Mouse (Mus musculus): ENCODE data around the gene Gdap1l1. TPM values are rescaled to one million over a fixed set of nuclear protein-coding genes. Genes with fewer than 3 reads are reported as not detected.
"Not testable (repeated sequence)": the region's sequence is repeated elsewhere in the genome, so short reads cannot be mapped to it uniquely, and the experiment has no call there.

Gdap1l1 gene
- total RNA-seq (2014; fragmentation: Nextera tagmentation) (not detected in 2 replicates), total RNA-seq (2017) (not detected in 2 replicates)

DNA sequence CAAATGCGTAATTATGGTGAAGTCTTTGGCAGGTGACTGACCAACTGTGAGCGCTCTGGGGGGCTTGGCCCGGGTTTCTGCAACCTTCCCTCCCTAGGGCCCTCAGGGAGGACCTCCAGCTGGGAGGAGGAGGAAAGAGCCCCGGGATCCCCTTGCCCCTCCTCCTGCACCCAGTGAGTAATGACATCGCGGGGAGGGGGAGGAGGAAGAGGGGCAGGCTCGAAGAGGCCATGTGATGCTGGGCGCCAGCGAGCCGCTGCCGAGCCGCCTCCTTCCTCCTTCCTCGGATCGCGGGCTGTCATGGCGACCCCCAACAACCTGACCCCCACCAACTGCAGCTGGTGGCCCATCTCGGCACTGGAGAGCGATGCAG is at the start of gene Gdap1l1:
Gene Gdap1l1 (plus strand): TSS at position 231 of the 373 bp plus-strand sequence.
- ATAC-seq (replicated peaks; ENCODE audit: low FRiP score, low TSS enrichment, poor library complexity, severe bottlenecking) = no peak

DNA sequence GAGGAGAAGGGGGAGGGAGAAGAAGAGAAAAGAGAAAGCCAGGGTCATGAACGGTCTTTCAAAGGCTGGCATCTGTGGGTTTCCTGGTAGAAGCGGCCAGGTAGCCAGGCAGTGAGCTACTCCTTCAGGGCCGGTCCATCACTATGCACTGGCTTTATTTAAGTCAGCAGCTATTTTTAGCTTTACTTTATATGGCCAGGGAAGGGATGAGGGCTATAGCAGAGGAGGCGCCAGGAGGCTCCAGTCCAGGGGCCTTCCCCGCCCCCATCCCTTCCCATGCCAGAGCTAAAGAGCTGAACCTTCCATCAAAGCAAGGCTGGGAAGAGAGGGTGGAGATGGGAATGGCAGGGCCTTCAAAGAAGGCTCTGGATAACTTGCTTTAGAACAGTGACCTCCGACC is 45.8 kb upstream of the Gdap1l1 start:
- no peak for ATAC-seq (replicated peaks; ENCODE audit: low FRiP score, low TSS enrichment, poor library complexity, severe bottlenecking)

DNA sequence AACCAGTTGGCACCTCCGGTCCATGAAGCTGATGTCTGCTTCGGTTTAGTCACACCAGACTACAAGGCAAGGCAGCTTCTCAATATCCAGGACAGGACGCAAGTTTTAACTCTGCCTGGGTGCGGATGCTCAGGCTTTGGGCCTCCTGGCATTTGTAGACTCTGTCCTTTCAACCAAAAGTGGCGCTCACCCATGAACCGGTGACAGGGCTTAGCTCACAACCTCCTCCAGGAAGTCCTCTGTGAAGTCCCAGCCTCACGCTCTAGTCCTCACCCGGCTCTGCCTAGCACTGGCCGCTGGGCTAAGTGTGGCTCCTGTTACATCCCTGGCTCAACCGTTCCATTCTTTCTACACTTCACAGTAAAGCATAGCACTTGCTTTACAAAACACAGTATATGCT is 45.0 kb upstream of the Gdap1l1 start:
- ATAC-seq (replicated peaks; ENCODE audit: low FRiP score, low TSS enrichment, poor library complexity, severe bottlenecking) = no peak

DNA sequence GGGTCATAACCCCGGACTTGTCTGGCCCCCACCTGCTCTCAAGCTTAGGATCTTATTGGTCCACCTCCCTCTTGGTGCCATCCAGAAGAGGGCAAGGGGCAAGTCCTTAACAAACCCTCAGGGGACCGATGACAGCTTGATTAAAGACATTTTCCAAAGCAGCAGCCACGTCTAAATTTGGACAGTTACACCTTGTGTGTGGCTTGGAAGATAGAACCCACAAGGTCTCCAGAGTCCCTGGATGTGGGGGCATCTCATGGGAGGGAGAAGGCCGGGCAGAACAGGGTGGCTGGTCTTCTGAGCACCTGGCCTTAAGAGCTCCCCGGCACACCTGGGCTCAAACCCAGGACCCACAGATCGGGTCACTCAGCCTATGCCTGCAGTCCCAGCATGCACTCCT is 44.3 kb upstream of the Gdap1l1 start:
- ATAC-seq (replicated peaks; ENCODE audit: low FRiP score, low TSS enrichment, poor library complexity, severe bottlenecking) = no peak

DNA sequence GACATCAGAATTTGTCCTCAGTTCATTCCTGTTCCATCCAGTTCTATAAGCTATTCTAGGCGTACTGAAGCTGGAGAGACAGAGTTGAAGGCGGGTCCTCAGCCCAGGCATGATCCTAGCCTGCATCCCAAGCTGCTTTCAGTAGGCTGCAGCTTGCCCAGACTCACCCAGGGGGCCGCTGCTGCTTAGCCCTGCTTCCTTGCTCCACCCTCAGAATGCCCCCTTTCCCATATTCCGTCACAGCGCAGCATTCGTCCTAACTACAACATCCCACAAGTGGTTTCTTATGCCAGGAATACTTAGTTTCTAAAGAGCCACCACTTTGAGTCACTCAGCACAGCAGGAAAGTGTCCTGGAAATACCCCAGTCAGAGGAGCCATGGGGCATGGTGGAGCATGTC is 43.3 kb upstream of the Gdap1l1 start:
- ATAC-seq (replicated peaks; ENCODE audit: low FRiP score, low TSS enrichment, poor library complexity, severe bottlenecking) = no peak

DNA sequence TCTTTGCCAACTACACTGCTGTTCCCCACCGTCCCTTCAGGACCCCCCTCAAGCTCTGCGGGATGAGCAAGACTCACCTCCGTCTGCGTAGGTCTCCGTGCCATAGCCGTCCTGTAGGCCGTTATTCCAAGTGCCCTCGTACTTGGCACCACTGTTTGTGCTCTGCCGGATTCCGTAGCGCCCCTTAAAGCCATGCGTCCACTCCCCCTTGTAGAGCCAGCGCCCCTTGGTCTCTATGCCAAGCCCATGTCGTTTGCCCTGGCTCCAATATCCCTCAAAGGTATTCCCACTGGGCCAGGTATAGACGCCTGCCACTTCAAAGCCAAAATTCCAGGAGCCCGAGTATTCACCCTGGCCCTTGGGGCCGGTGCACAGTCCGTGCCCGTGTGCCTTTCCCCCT is 41.2 kb upstream of the Gdap1l1 start:
- ATAC-seq (replicated peaks; ENCODE audit: low FRiP score, low TSS enrichment, poor library complexity, severe bottlenecking) = no peak

DNA sequence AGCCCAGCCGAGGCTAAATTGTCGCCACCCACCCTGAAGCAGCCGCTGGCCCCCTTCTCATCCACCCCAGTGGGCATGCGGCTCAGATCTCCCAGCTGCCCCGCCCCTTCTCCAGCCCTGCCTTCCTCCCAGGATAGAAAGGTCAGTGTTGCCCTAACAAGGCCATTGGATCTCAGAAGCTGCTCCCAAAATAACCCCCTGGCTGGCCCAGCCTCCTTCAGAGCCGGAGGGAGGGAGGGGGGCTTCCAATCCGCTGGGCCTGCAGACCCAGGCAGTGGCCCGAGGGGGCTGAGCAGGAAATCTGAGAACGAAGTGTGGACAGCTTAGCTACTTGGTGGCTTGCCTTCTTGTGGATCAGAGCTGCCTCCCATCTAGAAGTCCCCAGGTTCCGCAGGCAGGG is 40.4 kb upstream of the Gdap1l1 start, which contains the start of gene Jph2:
Gene Jph2 (minus strand): TSS at position 89 of the 400 bp plus-strand sequence.
- no peak for ATAC-seq (replicated peaks; ENCODE audit: low FRiP score, low TSS enrichment, poor library complexity, severe bottlenecking)

DNA sequence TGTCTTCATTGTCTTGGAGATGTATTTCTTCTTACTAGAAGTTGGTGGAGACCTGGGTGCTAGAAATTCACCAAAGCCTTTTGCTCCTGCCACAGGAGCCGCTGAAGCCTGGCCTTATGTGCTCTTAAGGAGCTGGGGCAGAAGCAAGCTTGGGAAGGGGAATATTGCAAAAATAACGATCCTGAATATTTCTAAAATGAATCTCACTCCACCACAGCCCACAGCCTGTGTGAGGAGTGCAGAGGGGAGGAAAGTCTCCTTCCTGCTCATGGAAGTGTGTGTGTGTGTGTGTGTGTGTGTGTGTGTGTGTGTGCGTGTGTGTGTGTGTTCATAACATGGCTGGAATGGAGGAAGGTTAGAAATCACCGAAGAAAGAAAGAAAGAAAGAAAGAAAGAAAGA is 39.5 kb upstream of the Gdap1l1 start:
- no peak for ATAC-seq (replicated peaks; ENCODE audit: low FRiP score, low TSS enrichment, poor library complexity, severe bottlenecking)

DNA sequence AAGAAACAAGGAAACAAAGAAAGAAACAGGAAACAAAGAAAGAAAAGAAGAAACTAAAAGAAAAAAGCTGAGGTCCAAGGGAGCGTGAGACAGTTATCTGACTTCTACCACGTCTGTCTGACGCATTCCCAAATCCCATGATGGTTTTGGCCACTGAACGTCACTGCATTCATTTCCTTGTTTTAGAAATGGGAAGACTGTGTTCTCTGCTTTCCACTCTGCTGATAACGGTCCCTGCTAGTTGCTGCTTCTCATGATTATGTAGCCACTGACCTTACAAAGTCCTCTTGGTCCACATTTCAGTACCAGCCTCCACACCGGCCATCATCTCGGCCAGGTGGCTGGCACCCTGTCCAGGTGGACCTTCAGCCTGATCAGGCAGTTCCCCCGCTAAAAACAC is 39.1 kb upstream of the Gdap1l1 start:
- no peak for ATAC-seq (replicated peaks; ENCODE audit: low FRiP score, low TSS enrichment, poor library complexity, severe bottlenecking)

DNA sequence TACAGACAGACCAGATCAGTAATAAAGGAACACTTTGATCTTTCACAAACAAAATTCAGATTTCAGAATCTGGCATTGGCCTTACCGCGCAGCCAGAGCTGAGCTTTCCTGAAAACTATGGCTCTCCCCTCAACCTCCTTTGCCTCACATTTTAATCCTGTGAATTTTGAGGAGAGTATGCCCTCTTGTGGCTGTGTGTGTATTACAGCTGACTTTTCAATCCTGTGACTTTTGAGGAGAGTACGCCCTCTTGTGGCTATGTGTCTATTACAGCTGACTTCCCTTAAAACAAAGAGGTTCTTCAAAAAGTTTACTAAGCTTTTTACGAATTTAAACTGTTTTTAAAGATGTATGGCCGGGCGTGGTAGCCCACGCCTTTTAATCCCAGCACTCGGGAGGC is 37.1 kb upstream of the Gdap1l1 start:
- ATAC-seq (replicated peaks; ENCODE audit: low FRiP score, low TSS enrichment, poor library complexity, severe bottlenecking) = peak; percentile 74

DNA sequence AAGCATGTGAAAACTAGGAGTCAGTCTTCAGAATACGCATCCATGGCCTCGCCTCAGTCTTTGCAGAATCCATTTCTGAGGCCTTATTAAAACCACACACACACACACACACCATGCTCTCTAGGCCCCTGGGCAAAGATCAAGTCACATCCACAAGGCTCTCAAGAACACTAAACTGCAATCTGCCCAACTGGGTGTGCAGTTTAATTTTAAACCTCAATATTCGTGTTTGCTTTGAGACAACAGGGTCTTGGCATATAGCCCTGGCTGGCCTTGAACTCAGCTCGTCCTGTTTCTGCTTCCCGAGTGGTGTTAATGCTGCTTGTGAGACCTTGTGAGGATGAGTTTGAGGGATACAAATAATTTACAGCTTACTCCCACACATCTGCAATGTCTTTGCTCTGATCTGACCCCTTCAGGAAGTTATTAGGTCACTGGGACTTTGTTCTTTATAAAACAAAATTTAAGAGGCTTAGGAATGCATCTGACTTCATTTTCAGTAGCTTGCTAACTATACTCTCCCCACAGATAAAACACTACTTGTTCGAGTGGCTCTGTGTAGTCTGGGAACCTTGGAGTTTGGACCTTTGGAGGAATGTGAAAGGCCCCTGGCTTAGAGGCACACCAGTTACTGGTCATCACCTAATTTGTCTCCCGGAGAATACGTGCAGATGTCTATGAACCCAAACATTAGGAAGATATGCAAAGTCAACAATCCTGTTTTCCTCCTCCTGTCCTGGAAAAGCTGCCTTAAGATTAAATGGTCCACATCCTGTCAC is 34.0 kb upstream of the Gdap1l1 start:
- no peak for ATAC-seq (replicated peaks; ENCODE audit: low FRiP score, low TSS enrichment, poor library complexity, severe bottlenecking)

DNA sequence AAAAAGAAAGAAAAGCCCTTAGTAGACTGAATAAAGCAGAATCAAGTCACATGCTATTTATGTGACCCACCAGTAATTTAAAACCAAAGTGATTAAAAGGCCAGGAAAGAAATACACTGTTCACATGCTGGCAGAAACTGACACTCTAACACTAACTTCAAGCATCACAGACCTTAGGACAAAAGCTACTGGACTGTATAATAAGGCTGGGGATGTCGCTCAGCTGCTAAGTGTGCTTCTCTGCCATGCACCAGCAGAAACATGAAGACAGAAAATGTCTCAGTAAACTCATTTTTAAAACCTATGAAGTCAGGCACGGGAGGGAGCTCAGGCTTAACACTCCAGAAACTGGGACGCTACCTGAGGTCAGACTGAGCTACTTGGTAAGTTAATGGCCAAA is 28.1 kb upstream of the Gdap1l1 start:
- no peak for ATAC-seq (replicated peaks; ENCODE audit: low FRiP score, low TSS enrichment, poor library complexity, severe bottlenecking)

DNA sequence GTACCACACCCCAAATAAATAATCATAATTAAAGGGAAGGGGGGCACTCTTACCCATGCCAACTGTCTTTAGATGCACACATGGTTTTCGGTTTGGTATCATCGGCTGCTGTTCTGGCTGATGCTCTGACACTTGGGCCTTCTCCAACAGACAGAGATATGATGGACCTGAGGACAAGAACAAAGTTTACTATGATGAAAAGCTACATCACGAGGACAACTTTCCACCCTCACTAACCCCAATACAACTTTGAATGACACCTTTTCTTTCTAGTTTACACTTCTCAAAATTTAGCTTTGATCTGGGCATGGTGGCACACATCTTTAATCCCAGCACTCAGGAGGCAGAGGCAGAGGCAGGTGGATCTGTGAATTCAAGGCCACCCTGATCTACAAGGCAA is 26.9 kb upstream of the Gdap1l1 start:
- not testable (repeated sequence) for ATAC-seq (replicated peaks; ENCODE audit: low FRiP score, low TSS enrichment, poor library complexity, severe bottlenecking)

DNA sequence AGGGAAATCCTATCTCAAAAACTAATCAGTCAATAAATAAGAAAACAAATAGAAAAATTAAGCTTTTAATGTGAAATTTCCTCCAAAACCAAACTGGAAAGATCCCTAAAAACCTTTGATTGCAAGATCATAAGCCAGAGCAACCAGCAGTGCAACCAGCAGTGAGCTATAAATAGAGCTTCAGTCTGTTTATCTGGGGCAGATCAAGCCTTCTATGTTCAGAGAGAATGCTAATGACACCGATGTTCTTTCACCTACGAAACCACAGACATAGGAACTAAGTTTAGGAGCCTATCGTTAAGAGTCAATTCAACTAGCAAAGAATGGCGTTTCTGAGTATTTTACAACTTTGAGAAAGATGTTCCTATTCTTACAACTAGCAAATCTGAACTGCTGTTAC is 26.4 kb upstream of the Gdap1l1 start:
- no peak for ATAC-seq (replicated peaks; ENCODE audit: low FRiP score, low TSS enrichment, poor library complexity, severe bottlenecking)

DNA sequence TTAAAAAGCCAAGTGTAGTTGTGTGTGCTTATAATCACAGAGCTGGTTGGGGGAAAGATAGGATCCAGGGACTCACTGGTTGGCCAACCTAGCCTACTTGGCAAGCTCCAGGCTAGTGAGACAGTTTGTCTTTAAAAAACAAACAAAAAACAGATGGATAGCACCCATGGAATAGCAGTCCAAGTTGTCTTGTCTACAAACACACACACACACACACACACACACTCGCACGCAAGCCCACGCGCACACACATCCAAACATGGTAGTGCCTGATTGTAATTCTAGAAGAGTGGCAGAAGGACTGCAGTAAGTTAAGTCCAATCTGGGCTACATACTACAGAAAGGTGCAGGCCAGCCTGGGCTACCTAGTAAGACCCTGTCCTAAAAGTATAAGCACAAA is 25.9 kb upstream of the Gdap1l1 start:
- no peak for ATAC-seq (replicated peaks; ENCODE audit: low FRiP score, low TSS enrichment, poor library complexity, severe bottlenecking)

DNA sequence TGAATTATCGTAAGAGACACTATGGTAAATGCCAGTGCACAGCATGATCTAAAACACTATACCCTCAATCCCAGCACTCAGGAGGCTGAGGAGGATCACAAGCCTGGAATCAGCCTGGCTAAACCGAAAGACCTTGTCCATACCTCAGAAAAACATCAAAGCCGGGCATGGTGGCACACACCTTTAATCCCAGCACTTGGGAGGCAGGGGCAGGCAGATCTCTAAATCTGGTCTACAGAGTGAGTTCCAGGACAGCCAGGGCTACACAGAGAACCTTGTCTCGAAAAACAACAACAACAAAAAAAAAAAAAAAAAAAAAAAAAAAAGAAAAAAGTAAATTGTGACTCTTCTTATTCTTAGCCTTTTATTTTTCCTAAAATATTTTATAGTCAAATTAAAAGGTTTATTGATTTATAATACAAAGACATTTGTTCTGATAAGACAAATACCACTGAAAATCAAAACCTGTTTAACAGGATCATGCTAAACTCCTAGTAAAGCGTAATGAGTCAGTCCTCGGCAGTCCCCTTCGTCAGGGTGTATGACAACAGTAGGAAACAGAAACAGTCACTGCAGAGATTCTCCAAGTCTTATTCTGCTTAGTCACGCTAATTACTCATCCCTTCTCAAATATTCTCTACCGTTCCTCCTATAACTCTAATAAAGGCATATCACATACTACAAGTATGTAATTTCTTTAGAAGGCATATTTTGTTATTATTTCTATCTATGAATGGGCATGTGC is 25.3 kb upstream of the Gdap1l1 start:
- ATAC-seq (replicated peaks; ENCODE audit: low FRiP score, low TSS enrichment, poor library complexity, severe bottlenecking) = no peak

DNA sequence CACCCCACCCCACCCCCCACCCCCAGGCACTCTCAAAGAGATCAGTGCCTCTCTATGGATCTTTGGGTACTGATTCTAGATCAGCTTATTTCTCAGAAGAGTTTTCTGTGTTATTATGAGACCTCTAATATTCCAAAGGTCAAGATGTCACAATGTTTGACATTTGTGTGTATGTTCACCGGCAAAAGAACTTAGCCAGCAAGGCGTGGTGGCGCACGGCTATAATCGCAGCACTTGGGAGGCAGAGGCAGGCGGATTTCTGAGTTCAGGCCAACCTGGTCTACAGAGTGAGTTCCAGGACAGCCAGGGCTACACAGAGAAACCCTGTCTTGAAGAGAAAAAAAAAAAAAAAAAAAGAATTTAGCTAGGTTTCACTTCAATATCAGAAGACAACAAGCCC is 21.2 kb upstream of the Gdap1l1 start:
- no peak for ATAC-seq (replicated peaks; ENCODE audit: low FRiP score, low TSS enrichment, poor library complexity, severe bottlenecking)

DNA sequence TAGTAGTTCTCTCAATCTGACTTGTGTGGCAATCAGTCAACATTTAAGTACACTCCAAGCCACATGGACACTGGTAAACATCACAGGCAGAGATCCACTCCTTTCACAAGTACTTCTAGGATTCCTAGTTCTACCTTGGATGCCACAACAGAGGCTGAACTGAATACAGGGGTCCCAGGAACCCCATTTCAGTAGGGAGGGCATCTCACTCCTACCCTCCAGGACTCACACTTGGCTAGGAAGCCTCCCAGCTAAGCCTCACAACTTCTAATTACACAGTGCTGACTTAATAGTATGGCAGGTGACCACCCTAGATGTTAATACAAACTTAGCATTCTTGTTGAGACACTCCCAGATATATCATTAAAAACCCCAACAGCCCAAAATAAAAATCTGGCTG is 20.4 kb upstream of the Gdap1l1 start:
- no peak for ATAC-seq (replicated peaks; ENCODE audit: low FRiP score, low TSS enrichment, poor library complexity, severe bottlenecking)

DNA sequence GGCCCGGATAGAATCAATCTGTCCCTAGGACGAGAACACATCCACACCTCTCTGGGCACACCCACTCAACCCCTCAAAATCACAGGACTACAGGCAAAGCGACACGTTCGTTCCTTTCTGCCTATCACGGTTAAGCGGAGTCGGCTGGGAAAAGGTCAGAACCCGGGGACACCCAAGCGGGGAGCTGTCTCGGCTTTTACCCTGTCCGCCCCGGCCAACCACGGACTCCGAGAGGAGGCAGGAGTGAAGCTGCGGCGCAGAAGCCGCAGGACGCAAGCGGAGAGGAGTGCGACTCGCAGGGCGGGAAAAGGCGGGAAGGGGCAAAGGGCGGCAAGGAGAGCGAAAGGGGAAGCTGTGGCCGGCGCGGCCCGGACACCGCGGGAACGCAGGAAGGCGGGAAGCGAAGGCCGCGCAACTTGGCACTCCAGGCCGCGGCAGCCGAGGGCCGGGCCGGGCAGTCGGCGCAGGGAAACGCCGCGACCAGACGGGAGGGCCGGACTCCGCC is 19.4 kb upstream of the Gdap1l1 start:
- ATAC-seq (replicated peaks; ENCODE audit: low FRiP score, low TSS enrichment, poor library complexity, severe bottlenecking) = peak; percentile 23

DNA sequence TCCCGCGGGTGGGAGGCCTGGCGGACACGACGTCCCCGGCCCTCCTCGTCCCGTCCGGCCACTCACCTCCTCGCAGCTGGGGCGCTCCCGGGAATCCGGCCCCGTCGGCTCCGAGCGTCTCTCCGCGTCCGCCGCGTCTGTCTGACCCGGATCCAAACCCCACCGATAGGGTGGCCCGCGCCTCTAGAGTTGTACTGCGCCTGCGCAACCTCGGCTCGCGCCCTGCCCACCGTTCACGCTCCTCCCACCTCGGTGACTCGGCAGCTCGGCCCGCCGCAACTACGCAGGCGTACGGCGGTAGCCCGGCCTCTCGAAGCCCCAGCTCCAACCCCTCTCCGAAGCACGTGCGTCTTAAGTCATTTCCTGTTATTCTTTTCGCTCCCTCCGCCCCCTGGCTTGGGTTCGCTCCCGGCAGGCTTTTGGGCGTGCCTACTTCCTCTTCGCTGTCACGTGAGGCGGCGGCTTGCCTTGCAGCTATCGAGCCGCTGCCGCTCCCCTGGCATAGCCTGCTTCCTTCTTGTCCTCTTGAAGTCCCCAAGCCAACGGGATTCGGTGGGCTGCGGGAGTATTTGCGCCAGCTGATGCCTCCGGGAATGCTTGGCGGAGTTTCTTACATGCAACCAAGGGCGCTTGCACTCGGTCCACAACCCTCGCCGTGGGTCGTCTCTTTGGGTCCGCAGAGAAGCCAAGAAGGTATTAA is 18.8 kb upstream of the Gdap1l1 start:
- peak; percentile 97 for ATAC-seq (replicated peaks; ENCODE audit: low FRiP score, low TSS enrichment, poor library complexity, severe bottlenecking)
